Mouse (Mus musculus): ENCODE measurements at regions not wholly inside any gene's neighbourhood (a gene's known extent, or its start where the extent isn't known, plus 50 kb on each side); places are given as distances from the start of the nearest gene placed in this dataset.

GRCm38 (mm10) chr16:50822352-50822751 is 231.4 kb upstream of the Ccdc54 start:
- no peak for TF ChIP-seq CTCF (IDR thresholded peaks at IDR 0.05; ENCODE audit: insufficient read depth, low read length)
- no peak for TF ChIP-seq POLR2A (IDR thresholded peaks at IDR 0.05; ENCODE audit: borderline replicate concordance, extremely low read depth, low read depth, low read length)

Data from lung, adult 2 months (tissue).